Mouse (Mus musculus): ENCODE data around the gene Usp54.
"Not testable (repeated sequence)": the region's sequence is repeated elsewhere in the genome, so short reads cannot be mapped to it uniquely, and the experiment has no call there.

Usp54 gene

GRCm38 (mm10) chr14:20654690-20655421, 14.0 kb upstream of the Usp54 start:
- no peak for DNase-seq

GRCm38 (mm10) chr14:20651722-20652256, 10.9 kb upstream of the Usp54 start:
- DNase-seq: no peak

GRCm38 (mm10) chr14:20651000-20651399, 10.1 kb upstream of the Usp54 start:
- peak; percentile 53 for DNase-seq

- DNase-seq: no peak
These were observed 5.5 kb upstream of the Usp54 start for GRCm38 (mm10) chr14:20646381-20646780.

- no peak for DNase-seq
These were observed 4.7 kb upstream of the Usp54 start for GRCm38 (mm10) chr14:20645547-20645946.

- peak; percentile 36 for DNase-seq
These were observed 594 bp upstream of the Usp54 start for GRCm38 (mm10) chr14:20641438-20641875.

GRCm38 (mm10) chr14:20639918-20640619, 794 bp downstream of the Usp54 start:
- DNase-seq: peak; percentile 30

GRCm38 (mm10) chr14:20638702-20639101, 2.2 kb downstream of the Usp54 start:
- DNase-seq: no peak

- no peak for DNase-seq
These were observed 2.9 kb downstream of the Usp54 start for GRCm38 (mm10) chr14:20637818-20638574.

- not testable (repeated sequence) for DNase-seq
These were observed 3.9 kb downstream of the Usp54 start for GRCm38 (mm10) chr14:20636968-20637367.

- DNase-seq: no peak
These were observed 5.3 kb downstream of the Usp54 start for GRCm38 (mm10) chr14:20635546-20635945.

GRCm38 (mm10) chr14:20631253-20631652, 9.6 kb downstream of the Usp54 start:
- no peak for DNase-seq

GRCm38 (mm10) chr14:20626971-20627370, 13.9 kb downstream of the Usp54 start:
- no peak for DNase-seq

- DNase-seq: no peak
These were observed 14.4 kb downstream of the Usp54 start for GRCm38 (mm10) chr14:20626447-20626846.

- DNase-seq: no peak
These were observed 18.0 kb downstream of the Usp54 start for GRCm38 (mm10) chr14:20622907-20623306.

- no peak for DNase-seq
These were observed 18.5 kb downstream of the Usp54 start for GRCm38 (mm10) chr14:20622412-20622811.

- no peak for DNase-seq
These were observed 19.0 kb downstream of the Usp54 start for GRCm38 (mm10) chr14:20621903-20622302.

GRCm38 (mm10) chr14:20619131-20619530, 21.7 kb downstream of the Usp54 start:
- no peak for DNase-seq

GRCm38 (mm10) chr14:20618211-20618610, 22.7 kb downstream of the Usp54 start:
- peak; percentile 38 for DNase-seq

- DNase-seq: no peak
These were observed 24.4 kb downstream of the Usp54 start for GRCm38 (mm10) chr14:20616421-20616820.

GRCm38 (mm10) chr14:20615075-20615474, 25.8 kb downstream of the Usp54 start:
- no peak for DNase-seq

GRCm38 (mm10) chr14:20612820-20613219, 28.0 kb downstream of the Usp54 start:
- DNase-seq: no peak

- peak; percentile 61 for DNase-seq
These were observed 30.7 kb downstream of the Usp54 start for GRCm38 (mm10) chr14:20610146-20610545.

Measured in kidney, postnatal 10 days (tissue).